Mouse (Mus musculus): Measurements from ENCODE around the gene Dnhd1. TPM values are rescaled to one million over a fixed set of nuclear protein-coding genes. Genes with fewer than 3 reads are reported as not detected.

The Dnhd1 gene
- 3.3 TPM for polyA plus RNA-seq (2017; shearing (Covaris generic))

DNA sequence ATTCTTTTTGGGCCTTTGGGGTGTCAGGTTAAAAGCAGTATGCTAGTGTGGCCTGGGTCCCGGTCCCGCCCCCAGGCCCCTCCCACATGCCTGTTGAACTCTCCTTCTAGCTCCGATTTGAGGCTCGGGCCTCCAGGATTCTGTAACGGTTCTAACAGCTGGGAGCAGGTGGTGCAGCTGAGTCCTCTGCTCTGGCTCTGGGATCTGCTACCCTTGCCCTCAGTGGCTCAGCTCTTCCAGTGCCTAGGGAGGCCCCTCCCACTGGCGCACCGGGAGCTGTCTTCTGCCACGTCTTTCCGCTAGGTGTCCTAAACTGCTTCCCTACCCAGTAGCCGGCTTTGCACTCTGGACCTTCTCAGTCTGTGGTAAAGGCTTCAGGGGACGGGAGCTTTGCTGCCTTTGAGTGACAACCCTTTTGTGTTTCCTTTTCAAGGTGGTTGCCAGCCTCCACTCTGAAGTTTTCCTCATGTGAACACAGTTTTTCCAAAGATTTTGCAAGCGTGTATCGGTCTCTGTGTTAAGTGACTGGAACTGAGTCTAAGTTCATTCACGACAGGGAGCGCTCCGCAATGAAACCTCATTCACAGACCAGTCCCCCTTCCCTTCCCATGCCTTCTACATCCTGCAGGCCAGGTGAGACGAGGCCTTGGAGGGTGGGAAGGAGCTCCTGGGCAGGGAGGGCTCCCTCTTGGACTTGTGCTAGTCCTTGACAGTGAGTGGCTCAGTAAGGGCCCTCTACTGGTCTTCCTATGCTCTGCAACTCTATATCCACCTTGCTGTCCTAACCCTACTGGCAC is at the start of gene Dnhd1:
Dnhd1 (plus strand) TSS at position 189 of the 797 bp plus-strand sequence.

DNA sequence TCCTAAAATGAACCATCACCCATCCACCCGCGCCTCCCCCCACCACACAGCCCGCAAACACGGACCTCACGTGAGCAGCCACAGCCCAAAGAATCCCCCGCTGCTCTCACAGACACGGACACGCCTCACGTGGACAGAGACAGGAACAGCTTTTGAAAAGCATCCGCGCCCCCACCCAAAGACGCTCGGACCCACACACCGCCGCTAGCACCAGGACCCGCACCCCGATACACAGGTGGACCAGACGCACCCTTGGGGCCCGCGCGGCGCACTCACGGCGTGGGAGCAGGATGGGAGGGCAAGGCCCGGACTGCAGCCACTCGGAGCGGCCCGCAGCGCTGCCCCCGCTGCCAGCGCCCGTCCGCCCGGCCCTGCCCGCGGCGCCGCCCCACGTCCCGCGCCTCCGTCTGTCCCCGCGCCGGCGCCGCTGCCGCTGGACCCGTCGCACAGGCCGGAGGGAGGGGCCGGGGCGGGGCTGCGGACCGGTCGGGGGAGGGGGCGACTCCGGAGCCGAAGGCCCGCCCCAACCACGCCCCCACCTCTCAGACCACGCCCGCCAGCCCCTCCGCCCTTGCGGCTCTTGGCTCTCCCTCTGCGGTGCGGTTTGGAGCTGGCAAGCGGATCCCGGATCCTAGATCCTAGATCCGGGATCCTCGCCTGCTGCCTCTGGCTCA is 17.4 kb upstream of the Dnhd1 start, which contains the start of gene Trim3:
Trim3 (minus strand) TSS at position 445 of the 674 bp plus-strand sequence.

GRCm38 (mm10) chr7:105639756-105640155 is 10.9 kb upstream of the Dnhd1 start, which contains the start of gene Timm10b:
TSS of gene Timm10b (plus strand) at chr7:105640056.

DNA sequence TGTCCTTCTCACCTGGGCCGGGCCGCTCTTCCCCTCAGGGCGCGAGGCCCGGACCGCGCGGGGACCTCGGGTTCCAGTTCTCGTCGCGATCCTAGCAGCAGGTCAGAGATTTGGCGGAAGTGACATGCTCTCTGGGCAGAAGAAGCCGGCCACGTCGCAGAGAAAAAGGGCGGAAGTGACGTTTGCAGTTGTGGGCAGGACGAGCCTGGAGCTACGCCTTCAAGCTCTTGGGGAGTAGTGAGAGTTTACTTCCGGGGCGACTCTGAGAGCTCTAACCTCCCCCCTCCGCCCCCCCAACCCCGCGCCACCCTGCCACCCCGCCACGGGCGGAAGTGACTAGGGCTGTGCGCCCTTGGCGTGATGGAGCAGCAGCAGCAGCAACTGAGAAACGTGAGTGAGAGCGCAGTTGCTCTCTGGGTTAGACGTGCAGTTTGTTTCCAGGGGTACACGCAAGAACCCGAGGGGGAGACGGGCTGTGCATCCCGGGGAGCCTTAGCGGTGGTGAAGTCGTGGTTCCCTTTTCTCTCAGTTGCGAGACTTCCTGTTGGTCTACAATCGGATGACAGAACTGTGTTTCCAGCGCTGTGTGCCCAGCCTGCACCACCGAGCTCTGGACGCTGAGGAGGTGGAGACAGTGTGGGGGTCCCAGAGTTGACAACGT is 10.3 kb upstream of the Dnhd1 start, which contains the start of the genes Arfip2 and Gm45799:
Arfip2 (minus strand) TSS at position 184 of the 661 bp plus-strand sequence.
Gm45799 (plus strand) TSS at position 320 of the 661 bp plus-strand sequence.

GRCm38 (mm10) chr7:105736264-105736901 is 85.8 kb downstream of the Dnhd1 start, which contains the start of gene Ilk:
TSS of gene Ilk (plus strand) at chr7:105736592.

GRCm38 (mm10) chr7:105736911-105737521 is 86.4 kb downstream of the Dnhd1 start, which contains the start of gene Rrp8:
TSS of gene Rrp8 (minus strand) at chr7:105737385.

GRCm38 (mm10) chr7:105743926-105744590 is 93.4 kb downstream of the Dnhd1 start, which contains the start of gene Taf10:
TSS of gene Taf10 (minus strand) at chr7:105744361.

DNA sequence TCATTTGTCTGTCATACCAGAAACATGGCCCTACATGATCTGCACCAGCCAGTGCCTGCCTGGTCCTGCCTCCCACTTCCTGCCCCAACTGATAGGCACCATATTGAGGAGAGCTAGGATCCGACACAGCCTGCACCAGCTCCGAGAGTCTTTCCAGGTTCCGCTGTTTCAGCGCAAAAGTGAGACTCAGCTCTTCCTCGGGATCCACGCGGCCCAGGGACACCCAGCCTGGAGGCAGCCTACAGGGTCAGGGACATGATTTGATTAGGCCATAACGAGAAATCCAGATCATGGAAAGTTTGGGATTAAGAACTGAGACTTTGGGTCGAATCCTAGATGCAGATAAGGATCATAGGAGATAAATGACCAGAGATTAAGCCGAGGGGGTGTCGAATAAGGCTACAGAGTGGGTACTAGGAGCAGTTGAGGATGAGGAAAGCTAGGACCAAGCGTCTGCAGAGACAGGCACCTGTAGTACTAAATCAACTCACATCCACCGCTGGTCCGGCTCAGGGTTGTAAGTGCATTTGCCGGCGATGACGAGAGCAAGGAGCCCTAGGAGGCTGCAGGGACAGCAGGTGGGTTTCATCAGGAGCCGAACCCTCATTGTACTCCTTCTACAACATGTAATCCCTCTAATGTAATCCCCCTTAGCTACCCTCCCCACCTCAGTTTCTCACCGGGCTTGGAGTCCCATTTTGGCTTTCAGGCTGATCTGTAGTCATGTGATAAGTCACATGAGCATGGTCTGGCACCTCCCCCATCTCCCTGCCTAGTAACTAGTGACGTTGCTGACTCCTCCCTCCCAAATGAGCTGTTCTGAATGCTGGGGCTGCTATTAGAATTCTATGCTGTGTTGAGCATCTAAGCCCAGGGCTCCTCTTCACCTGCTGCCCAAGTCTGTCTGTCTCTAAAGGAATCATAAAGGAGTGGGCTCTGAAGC is 101.1 kb downstream of the Dnhd1 start, which contains the start of gene Tpp1:
Tpp1 (minus strand) TSS at position 745 of the 943 bp plus-strand sequence.

Other genes starting within 250 kb of the Dnhd1 start
- gene Cnga4, start 246.3 kb upstream of the Dnhd1 start, polyA plus RNA-seq (2017; shearing (Covaris generic)): not detected
- not detected for gene Cckbr, start 225.1 kb upstream of the Dnhd1 start, polyA plus RNA-seq (2017; shearing (Covaris generic))
- gene Cavin3, start 168.5 kb upstream of the Dnhd1 start, polyA plus RNA-seq (2017; shearing (Covaris generic)): not detected
- gene Smpd1, start 96.5 kb upstream of the Dnhd1 start, polyA plus RNA-seq (2017; shearing (Covaris generic)): 47.9 TPM
- gene Apbb1, start 69.2 kb upstream of the Dnhd1 start, polyA plus RNA-seq (2017; shearing (Covaris generic)): 5.6 TPM
- gene Hpx, start 50.7 kb upstream of the Dnhd1 start, polyA plus RNA-seq (2017; shearing (Covaris generic)): not detected
- 2.1 TPM for gene Trim3, start 17.3 kb upstream of the Dnhd1 start, polyA plus RNA-seq (2017; shearing (Covaris generic))
- gene Timm10b, start 10.8 kb upstream of the Dnhd1 start, polyA plus RNA-seq (2017; shearing (Covaris generic)): 255 TPM
- 35.3 TPM for gene Arfip2, start 10.4 kb upstream of the Dnhd1 start, polyA plus RNA-seq (2017; shearing (Covaris generic))
- 14.3 TPM for gene Gm45799, start 10.3 kb upstream of the Dnhd1 start, polyA plus RNA-seq (2017; shearing (Covaris generic))
- 244 TPM for gene Ilk, start 85.8 kb downstream of the Dnhd1 start, polyA plus RNA-seq (2017; shearing (Covaris generic))
- gene Rrp8, start 86.6 kb downstream of the Dnhd1 start, polyA plus RNA-seq (2017; shearing (Covaris generic)): 48.8 TPM
- gene Taf10, start 93.5 kb downstream of the Dnhd1 start, polyA plus RNA-seq (2017; shearing (Covaris generic)): 18.8 TPM
- gene Tpp1, start 101.4 kb downstream of the Dnhd1 start, polyA plus RNA-seq (2017; shearing (Covaris generic)): 133 TPM
- gene Dchs1, start 136.8 kb downstream of the Dnhd1 start, polyA plus RNA-seq (2017; shearing (Covaris generic)): not detected
- gene Mrpl17, start 160.3 kb downstream of the Dnhd1 start, polyA plus RNA-seq (2017; shearing (Covaris generic)): 159 TPM